Mouse (Mus musculus) ovary, adult 18-20 months (tissue): Measurements from ENCODE around the gene Gpm6b.

Experiments
- DNase-seq: peaks from one replicate; pipeline ENCODE4 v3.0.0; 2022; ENCODE audit warnings: low spot score, mixed read lengths

Gpm6b gene

DNA sequence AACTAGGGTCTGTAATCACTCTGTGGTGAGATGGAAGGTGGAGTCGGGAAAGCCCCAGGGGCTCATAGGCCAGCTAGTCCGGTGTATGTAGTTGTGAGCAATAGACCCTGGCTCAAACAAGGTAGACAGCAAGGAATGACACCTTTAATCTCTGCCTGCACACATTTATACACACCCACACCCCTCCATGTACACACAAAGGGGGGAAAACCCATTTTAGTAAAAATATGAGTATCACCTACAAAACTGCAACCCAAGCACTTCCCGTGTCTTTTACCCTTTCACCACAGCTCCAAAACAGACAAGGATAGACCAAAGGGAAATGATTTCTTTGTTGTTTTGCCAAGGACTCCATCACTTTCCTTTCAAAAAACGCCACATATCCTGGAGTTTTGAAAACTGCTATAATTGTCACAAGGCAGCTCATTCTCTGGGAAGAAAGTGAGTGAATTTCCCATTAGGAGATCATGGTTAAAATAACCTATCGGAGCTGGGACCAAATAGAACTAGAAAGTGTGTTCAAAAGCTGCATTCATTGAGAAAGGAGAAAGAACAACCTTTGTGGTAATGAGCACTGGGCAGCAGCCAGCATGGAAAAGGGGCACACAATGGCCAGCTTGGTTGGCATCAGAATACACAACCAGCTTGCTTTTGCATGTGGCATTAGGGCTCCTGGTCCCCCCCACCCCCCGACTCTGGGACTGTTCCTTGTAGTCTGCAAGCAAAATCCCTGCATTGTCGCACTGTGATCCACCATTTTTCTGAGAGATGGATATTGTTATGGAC is 68.9 kb downstream of the Gpm6b start:
- no peak for DNase-seq

DNA sequence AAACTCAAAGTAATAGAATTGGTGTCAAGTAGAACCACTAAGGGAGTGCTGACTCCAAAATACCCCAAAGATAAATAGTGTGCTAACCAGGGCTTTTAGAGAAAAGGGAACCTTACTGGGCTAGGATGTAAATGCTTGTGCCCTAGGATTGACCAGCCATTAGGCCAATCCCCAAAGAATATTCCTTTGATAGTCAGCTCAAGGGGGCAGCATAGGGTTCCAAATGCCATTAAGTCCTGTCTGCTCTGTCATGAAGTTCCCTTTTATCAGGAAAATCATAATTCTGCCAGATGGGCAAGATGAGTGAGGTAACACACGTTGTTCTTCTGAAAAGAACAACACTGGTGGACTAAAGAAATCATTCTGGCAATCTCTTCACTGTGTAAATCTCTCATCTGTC is 70.1 kb downstream of the Gpm6b start:
- no peak for DNase-seq

DNA sequence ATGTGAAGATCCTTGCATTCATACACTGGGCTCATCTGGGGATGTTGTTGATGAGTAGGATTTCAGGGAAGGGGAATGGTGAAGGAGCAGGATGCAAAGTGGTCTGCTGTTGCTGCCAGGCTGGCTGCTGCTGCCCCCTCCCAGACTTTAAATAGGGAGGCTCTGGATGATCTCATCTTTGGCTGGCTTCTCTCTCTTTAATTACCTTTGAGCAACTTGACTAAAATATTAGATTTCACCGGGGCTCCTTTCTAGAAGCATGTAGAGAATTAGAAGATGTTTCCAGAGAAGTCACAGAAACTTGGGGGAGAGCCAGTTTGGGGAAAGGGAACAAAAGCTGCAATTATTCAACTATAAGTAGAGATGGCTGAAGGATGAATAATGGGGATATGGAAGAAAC is 76.5 kb downstream of the Gpm6b start:
- DNase-seq = no peak

DNA sequence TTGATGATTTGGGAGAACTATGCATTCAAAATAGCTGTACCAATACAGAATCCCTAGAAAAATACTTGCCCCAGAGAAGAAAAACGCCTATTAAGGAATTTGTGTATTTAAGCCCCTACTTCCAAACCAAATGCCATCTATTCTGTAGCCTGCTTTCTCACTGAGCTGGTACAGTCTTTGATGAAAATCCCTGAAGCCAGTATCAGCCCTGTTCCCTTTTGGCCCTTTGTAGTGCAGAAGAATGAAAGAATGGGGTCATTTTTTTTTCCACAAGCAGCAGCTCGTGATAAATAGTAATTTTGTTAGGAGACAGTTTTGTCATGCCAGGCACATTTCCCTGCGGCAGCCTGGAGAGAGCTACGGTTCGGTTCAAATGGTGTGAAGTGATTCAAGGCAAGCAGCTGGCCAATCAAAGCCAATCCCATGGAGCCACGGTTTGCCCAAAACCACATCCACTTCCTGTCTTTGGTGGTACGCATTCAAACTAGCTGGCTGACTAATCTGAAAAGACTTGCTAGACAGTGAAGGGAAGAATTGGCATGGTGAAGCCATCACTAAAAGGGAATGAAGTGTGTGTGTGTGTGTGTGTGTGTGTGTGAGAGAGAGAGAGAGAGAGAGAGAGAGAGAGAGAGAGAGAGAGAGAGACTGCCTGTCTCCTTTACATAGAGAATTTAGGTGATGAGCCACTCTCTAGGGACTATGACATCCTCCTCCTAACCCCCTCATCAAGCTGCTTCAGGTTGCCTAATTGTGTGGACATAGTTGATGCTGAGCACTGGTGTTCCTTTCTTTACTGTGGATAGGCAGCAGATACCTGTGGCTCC is 78.1 kb downstream of the Gpm6b start:
- no peak for DNase-seq

DNA sequence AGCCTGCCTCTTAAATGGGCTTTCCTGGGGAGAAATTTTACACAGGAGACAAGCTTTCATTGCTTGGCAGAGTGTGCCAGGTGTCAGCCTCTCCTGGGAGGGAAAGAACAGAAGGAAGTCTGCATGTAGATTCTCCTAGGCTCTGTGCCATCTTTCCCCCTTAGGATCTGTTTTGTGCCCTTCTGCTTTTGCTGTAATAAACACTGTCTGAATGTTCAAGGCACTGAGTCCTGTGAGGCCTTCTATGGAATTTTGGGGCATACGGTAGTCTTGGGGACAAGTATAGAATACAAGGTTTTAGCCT is 78.6 kb downstream of the Gpm6b start:
- DNase-seq = no peak

DNA sequence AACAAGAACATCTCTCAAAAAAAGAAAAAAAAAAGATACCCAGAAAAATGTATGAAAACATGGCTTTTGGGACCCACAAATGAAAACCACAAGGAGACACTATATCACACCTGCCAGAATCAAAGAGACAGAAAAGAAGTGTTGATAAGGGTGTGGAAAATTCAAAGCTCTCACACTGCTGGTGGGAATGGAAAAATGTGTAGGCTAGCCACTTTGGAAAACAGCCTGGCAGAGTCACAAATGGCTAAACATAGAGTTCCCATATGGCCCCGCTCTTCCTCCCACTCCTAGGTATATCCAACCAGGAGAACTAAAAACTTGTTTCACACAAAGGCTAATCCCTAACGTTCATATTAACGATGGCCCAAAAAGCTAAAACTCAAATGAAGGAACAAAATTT is 84.5 kb downstream of the Gpm6b start:
- DNase-seq = no peak

DNA sequence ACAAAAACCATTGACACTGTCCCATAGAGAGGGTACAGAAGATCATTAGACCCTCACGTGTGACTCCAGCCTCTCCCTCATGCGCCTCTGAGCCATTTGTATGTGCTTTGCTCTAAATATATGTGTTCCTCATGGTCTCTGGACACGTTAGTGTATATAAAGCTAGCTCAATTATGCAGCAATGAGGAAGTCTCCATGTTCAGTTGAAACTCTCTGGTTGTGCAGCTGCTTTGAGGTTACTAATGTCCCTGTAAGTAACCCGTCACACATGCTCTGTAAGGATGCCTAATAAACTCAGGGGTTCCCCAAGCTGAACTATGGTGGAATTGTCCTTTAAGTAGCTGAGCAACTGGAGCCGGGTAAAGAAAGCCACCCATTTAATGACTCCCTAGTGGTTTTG is 88.9 kb downstream of the Gpm6b start:
- DNase-seq = no peak

DNA sequence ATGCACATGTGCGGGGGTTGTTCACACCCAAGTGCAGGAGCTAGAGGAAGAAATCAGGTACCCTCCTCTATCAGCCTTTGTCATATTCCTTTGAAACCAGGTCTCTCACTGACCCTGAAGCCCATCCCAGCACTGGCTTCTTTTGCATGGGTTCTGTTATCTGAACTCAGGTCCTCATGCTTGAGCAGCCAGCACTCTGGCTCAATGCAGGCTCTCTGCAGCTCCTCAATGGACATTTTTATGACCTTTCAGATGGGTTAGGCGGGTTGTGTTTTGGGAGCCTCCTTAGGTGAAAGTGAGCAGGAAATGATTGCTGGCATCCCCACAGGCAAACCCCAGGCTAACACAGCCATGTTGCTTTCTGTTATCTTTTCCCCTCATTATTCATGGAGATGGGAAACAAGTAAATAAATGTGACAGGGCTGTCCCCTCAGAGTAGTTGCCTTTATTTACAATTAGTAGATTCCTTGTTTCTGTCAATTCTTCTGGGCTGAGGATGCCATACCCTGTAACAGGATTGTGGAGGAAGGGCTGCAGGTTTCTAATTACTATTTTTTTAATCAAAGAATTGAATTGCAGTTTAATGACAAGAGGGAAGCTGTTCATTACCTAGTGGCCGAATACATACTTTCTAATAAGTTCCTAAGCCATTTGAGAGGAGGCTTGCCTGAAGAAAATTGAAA is 89.6 kb downstream of the Gpm6b start:
- DNase-seq = no peak

DNA sequence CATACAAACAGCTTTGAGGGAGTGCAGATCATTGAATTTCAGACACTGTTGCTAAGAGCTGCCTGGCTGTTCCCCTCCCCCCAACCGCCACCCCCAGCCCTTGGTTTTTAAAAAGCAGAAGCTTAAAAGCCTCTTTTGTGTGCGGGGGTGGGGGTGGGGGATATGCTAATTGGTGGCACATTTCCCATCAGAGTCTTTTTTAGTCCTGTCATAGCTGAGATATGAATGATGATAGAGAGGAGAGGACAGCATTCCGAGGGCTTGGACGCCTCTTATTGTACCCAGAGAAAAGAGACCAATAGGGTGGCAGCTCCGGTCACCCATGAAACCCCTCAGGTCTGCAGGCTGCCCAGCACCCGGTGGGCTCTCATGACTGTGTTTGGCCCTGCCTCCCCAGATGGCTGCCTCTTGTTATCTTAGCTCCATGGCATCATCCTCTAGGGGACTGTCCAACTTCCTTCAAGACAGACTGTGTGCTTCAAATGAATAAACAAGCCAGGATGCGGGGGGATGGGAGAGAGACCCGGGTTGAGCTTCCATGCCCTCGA is 90.3 kb downstream of the Gpm6b start:
- no peak for DNase-seq

DNA sequence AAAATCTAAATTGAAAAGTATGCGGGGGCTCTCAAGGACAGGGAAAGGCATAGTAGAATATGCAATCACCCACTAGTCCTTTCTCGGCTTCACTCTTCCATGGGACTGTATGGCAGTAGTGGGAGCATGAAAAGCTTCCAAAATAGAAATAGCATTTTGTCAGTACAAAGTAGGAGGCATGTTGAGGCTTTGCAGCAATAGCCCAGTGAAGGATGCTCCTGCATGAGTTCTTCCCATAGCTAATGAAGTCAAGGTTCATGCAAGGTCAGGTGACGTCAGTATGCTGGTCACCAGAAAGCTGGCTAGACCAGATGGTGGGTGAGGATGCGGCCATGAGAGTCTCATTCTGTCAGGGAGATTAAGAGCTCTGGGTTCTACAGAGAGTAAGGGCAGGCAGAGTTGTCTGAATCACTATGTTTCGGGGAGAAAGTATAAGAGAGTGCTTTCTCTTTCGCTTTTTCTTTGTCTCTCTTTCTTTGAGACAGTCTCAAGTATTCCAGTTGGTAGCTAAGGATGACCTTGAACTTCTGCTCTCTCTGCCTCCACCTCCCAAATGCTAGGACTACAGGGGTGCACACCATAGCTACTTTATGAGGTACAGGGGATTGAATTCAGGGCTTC is 95.9 kb downstream of the Gpm6b start:
- no peak for DNase-seq

DNA sequence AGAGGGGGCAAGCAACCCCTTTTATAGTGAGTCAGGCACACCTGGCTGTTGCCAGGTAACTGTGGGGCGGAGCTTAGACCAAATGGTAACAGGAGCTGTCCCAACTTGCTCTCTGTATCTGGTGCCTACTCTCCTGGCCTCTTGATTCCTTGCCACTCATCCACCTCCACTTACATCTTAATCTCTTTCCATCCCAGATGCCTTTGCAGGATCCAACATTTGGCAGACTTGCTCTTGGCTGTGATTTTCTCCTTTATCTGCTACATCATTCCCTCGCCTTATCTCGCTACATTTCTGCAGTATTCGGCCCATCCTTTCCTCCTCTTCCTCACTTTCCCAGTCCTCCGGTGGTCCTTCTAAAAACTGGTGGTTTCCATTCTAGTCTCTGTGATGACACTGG is 99.6 kb downstream of the Gpm6b start:
- DNase-seq = no peak

DNA sequence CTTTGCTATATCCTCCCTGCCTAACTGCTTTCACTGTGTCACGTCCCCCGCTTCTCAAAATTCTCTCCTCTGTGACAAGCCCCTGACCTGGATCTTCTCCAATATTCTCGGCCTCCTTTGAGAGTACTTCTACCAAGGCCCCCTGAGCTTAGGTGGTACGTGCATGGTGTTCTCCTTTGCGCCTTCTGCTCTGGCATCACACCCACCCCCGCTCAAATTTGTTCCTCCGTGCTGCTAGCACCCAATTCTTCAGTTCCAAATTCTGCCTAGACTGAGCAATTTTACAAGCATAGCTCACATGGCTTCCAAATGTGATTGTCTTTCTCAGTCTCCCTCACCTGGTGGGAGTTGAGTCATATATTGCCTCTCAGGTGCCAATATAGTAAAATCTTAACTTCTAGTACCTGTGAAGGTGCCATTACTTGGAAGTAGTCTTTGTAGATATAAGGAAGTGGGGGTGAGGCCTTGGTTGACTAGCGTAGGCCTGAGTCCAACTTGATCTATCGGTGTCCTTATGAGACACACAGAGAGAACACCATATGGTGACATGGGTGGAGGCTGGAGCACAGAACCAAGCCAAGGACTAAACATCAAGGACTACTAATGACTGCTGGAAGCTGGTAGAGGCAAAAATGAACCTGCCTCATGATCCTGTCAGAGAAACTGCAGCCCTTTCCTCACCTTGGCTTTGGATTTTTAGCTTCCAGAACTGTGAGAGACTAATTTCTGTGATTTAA is 100.2 kb downstream of the Gpm6b start:
- no peak for DNase-seq

DNA sequence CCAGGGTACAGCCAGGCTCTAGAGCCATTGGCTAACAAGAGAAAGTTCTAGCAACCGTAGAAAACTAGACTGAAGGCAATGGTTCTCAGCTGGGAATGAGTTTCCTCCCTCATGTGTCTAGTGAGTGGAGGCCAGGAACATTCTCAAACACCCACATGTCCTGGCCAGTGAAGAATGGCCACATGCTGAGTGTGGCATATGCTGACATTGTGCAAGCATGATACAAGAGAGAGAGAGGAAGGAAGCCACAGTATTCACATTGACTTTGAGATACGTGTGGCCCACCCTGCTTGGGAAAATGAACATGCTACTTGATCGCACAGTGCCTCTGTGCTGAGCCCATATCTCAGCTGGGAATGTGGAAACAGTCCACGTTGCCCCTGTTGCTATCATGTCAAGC is 101.2 kb downstream of the Gpm6b start:
- DNase-seq = no peak

DNA sequence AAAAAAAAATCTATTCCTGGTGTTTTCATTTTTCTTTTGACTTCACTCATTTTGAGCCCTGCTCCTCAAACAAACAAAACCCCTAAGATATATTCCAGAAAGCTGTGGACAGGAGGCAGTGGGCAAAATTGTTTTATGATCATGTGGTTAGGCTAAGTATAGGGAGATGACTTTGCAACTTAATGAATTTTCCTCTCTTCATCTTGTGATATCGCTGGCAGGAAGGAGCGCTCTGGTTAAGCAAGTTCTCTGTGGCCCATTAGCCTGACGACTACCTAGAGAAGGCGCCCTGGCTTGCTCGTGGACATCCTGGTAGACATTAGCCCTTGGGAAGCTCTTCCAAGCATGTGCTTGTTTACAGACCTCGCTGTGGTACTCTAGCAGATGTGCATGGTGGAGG is 103.1 kb downstream of the Gpm6b start:
- DNase-seq = no peak

DNA sequence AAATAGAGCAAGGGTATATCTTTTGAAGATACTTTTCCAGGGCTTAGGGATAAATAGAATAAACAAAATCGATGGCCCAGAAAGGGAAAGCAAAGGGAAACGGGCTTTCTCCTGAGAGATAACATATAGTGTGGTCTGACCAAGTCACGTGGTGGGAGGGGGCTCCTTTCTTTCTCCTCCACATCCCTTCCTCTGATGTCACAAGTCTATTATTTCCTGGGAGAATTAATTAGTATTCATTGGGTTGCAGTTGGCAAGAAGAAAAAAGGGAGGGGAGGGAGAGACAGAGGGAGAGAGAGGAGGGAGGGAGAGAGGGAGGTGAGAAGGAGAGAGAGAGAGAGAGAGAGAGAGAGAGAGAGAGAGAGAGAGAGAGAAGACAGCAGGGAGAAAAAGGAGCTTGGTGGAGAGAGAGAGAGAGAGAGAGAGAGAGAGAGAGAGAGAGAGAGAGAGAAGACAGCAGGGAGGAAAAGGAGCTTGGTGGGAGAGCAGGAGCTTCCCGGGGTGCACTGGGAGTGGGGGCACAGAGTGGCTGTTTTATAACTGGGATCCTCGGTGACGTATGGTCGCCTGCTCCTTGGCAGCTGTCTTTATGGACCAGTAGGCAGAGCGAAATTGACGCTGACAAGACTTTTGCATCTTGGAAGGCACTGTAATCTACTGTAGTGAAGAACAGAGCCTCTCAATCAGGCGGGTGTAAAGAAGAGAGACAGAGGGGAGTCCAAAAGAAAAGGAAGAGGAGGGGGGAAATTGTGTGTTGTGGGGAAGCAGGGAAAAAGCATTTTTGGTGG is 105.7 kb downstream of the Gpm6b start:
- DNase-seq = no peak

DNA sequence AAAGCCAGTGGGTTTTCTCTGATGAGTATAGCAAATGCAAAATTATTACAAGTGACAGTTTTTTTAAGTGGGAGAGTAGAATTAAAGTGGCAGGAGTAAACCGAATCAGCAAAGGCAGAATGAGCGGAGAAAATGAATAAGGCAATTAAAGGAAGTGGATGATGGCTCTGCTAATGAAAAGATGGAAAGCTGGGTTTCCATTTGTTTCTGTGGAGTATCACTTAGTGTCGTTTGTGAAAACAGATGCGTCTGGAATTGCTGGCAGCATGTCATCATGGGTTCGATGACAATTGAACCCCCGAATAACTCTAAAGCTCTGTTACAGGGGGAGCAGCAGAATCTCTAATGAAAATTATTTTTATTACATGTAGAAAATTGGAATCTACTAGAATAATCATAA is 109.4 kb downstream of the Gpm6b start:
- DNase-seq = no peak

DNA sequence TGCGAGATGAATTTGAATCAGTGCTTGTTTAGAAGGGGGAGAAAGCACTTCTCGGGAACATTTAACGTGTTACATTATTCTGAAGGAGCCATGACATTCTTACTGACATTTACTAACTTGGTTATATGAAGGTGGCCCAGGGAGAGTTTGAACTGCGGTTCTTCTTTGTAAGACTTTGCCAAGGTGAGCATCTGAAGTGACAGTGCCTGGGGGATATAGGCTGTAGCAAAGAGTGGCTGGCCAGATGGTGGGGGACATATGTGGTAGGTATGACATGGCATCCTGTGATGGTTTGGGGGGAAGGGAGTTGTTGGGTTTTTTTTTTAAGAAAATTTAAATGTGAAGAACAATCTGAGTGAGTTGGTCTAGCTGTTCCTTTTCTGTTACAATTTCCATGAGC is 109.9 kb downstream of the Gpm6b start:
- no peak for DNase-seq

DNA sequence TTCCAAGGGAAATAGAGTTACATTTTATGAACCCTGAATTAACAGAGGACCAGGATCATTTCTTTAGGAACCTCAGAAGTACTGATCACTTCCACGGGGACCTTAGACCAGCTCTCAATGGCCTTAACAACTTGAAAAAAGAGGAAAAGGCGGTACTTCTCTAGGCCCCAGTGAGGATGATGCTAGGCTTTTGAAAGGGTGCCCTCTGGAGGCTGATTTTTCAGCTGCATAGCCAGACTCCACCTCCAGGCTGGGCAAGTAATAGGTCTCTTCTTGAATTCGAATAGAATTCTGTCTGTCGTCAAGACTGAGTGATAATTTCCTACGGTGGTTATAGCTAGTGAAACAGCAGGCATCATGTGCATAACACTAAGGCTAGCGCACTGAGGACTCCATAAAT is 113.1 kb downstream of the Gpm6b start:
- peak; percentile 3 for DNase-seq

DNA sequence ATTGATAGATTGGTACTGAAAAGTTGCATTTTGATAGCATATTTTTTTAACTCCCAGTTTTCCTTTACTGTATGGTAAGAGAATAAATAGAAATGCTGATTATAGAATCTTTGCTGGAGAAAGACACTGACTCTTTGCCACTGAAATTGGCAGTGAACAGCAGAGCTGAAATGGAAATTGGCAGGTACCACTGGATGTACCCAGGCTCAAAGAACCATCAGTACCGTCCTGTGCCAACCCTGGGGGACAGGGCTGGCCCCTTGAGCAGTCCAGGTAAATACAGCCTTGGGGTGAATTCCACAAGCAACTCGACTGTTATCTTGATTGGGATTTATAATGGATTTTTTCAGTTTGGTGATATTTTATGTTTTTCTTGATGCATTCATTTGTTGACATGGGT is 114.7 kb downstream of the Gpm6b start:
- no peak for DNase-seq

DNA sequence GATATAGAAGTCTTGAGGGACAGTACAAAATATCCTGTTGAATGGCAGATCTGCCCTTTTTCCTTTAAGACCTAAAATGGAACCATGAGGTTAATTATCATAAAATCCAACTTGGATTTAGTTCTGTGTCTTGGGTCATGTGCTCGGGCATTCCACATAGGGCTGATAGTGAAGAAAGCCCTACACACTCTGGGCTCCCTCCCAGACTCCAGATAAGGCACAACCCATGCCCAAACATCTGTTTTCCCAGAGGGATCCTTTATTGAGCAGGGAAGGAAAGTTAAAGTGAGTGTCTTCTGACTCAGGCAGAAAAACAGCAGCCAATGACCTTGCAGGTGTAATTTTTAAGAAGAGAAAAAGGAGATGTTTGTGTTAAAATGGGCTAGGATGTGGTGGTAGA is 116.2 kb downstream of the Gpm6b start:
- no peak for DNase-seq

DNA sequence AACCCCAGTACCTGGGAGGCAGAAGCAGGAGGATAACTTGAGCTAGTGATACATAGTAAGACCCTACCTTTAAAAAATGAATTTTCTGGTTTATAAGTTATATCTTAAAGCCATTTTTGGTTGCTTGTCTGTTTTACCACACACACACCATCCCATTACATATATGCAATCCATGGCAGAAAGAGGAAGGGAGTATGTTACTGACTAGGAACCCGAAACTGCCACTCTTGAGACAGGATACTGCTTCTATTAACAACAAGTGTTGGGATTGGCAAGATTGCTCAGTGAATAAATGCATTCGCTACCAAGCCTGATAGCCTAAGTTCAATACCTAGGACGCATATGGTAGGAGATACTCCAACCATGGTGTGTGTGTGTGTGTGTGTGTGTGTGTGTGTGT is 117.6 kb downstream of the Gpm6b start:
- no peak for DNase-seq
